Mouse (Mus musculus) MEL (cell line): Measurements from ENCODE around the gene Mme.

Source experiments
- CTCF ChIP-seq, 3 experiments: IDR thresholded peaks in 2 of 3; conservative IDR thresholded peaks in 1 of 3; 2 replicates each; pipeline ENCODE4 v1.5.1; 2011 to 2012; ENCODE audit warnings: low read length in 3 of 3, low read depth in 2 of 3, mild to moderate bottlenecking in 2 of 3, improper control_type of control experiment in 1 of 3, inconsistent platforms in 1 of 3, mixed read lengths in 1 of 3, moderate library complexity in 1 of 3; ENCODE audit not compliant: control insufficient read depth in 1 of 3, insufficient read depth in 1 of 3, poor library complexity in 1 of 3, severe bottlenecking in 1 of 3
- JUND ChIP-seq: IDR thresholded peaks from 2 replicates; pipeline ENCODE4 v1.6.1; 2011; ENCODE audit warnings: low read depth, mild to moderate bottlenecking, improper control_type of control experiment, low read length
- KAT2A ChIP-seq: conservative IDR thresholded peaks from 2 replicates; pipeline ENCODE4 v1.6.1; 2012; ENCODE audit warnings: low read depth, low read length, improper control_type of control experiment, inconsistent platforms
- MAX ChIP-seq: IDR thresholded peaks from 2 replicates; pipeline ENCODE4 v1.6.1; 2011; ENCODE audit warnings: low read length, improper control_type of control experiment
- POLR2A ChIP-seq, 2 experiments: IDR thresholded peaks; 2 replicates each; pipeline ENCODE4 v1.6.1; 2011 to 2012; ENCODE audit warnings: low read length in 2 of 2, mild to moderate bottlenecking in 2 of 2, control low read depth in 1 of 2, improper control_type of control experiment in 1 of 2, low read depth in 1 of 2, moderate library complexity in 1 of 2; ENCODE audit not compliant: control insufficient read depth in 1 of 2, insufficient read depth in 1 of 2, poor library complexity in 1 of 2
- TAL1 ChIP-seq: IDR thresholded peaks from 2 replicates; pipeline ENCODE4 v1.6.1; 2012; ENCODE audit warnings: mild to moderate bottlenecking, inconsistent platforms, low read length, moderate library complexity, mixed read lengths
- USF1 ChIP-seq: IDR thresholded peaks from 2 replicates; pipeline ENCODE4 v1.6.1; 2014; ENCODE audit warnings: low read depth, mild to moderate bottlenecking, inconsistent platforms, low read length, improper control_type of control experiment, moderate library complexity
- USF2 ChIP-seq, 2 experiments: IDR thresholded peaks; 2 replicates each; pipeline ENCODE4 v1.6.1; 2011 to 2012; ENCODE audit warnings: improper control_type of control experiment in 2 of 2, low read length in 2 of 2, borderline replicate concordance in 1 of 2, inconsistent platforms in 1 of 2, low read depth in 1 of 2, mild to moderate bottlenecking in 1 of 2; ENCODE audit not compliant: insufficient read depth in 1 of 2
- ZC3H11A ChIP-seq: IDR thresholded peaks from 2 replicates; pipeline ENCODE4 v1.6.1; 2012; ENCODE audit warnings: low read depth, mild to moderate bottlenecking, inconsistent platforms, low read length, improper control_type of control experiment

GRCm38 (mm10) chr3:63295657-63296231, 54.4 kb downstream of the Mme start:
- no peak for TF ChIP-seq CTCF (IDR thresholded peaks at IDR 0.05 in 2 of 3, conservative IDR thresholded peaks at IDR 0.05 in 1 of 3; ENCODE audit: control insufficient read depth in 1 of 3, insufficient read depth in 1 of 3, low read depth in 2 of 3, low read length in 3 of 3, poor library complexity in 1 of 3, severe bottlenecking in 1 of 3)
- no peak for TF ChIP-seq MAX
- no peak for TF ChIP-seq POLR2A (IDR thresholded peaks at IDR 0.05; ENCODE audit: control insufficient read depth in 1 of 2, insufficient read depth in 1 of 2, low read depth in 1 of 2, low read length in 2 of 2, poor library complexity in 1 of 2)
- no peak for TF ChIP-seq JUND
- TF ChIP-seq KAT2A = no peak
- no peak for TF ChIP-seq ZC3H11A
- TF ChIP-seq USF2 (IDR thresholded peaks at IDR 0.05; ENCODE audit: borderline replicate concordance in 1 of 2, insufficient read depth in 1 of 2, low read depth in 1 of 2, low read length in 2 of 2) = no peak
- TF ChIP-seq USF1 = no peak
- no peak for TF ChIP-seq TAL1
